Mouse (Mus musculus): ENCODE data around the gene Rab15. TPM values are rescaled to one million over a fixed set of nuclear protein-coding genes. Genes with fewer than 3 reads are reported as not detected.

The Rab15 gene
- polyA plus RNA-seq, 1 experiment, result 0.13 TPM

DNA sequence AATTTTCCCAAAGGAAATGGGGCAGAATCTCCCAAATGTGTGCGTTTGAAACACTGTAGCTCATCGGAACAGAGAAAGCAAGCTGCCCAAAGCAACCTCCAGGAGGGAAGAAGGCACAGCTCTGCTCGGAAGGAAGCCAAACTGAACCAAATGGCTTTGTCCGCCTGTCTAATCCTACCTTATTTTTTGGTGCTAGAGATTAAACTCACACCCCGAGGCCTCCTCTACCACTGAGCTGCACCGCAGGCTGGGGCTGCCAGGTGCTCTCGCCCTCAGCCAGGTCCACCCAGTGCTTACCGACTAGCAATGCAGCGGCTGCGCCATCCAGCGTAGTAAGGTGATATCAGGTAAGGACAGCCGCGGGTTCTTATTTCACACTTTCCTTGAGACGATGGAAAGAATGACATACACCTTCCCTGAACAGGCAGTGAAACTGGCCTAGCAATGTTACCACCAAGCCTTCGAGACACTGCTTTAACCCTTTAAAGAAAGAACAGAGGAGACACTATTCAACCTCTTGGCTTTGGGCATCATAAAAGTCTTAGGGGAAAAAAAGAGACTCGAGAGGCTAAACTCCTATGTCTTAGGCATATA is 71.7 kb downstream of the Rab15 start:
- H3K36me3 ChIP-seq (ENCODE audit: control insufficient read depth, insufficient read depth), result no peaks in the 10 kb centered on the region
- H3K4me2 ChIP-seq (ENCODE audit: low read depth), result no peak overlapping the region
- no peaks in the 10 kb centered on the region for H3K79me2 ChIP-seq (ENCODE audit: control insufficient read depth, insufficient read depth)
- no peak overlapping the region for H3K4me3 ChIP-seq
- H3K27me3 ChIP-seq (ENCODE audit: control insufficient read depth, insufficient read depth, insufficient read length), result no peaks in the 10 kb centered on the region
- TF ChIP-seq TCF3 (IDR thresholded peaks at IDR 0.05; ENCODE audit: insufficient read length, low read depth), result no peak
- TF ChIP-seq MAX (IDR thresholded peaks at IDR 0.05; ENCODE audit: low read depth), result no peak
- TF ChIP-seq USF1 (IDR thresholded peaks at IDR 0.05; ENCODE audit: low read depth), result no peak
- TF ChIP-seq MYOG (IDR thresholded peaks at IDR 0.05; ENCODE audit: control insufficient read depth in 1 of 3, insufficient read depth in 1 of 3, insufficient read length in 2 of 3, low read depth in 2 of 3), result no peak
- no peak for TF ChIP-seq TCF12 (IDR thresholded peaks at IDR 0.05; ENCODE audit: insufficient read depth, poor library complexity, severe bottlenecking)
- TF ChIP-seq REST (IDR thresholded peaks at IDR 0.05; ENCODE audit: insufficient read depth, insufficient read length), result no peak
- no peak for TF ChIP-seq POLR2A (IDR thresholded peaks at IDR 0.05; ENCODE audit: insufficient read length, low read depth)
- no peak for TF ChIP-seq E2F4 (IDR thresholded peaks at IDR 0.05; ENCODE audit: insufficient read depth)
- no peak for TF ChIP-seq MYOD1 (IDR thresholded peaks at IDR 0.05; ENCODE audit: control insufficient read depth in 1 of 3, insufficient read length in 2 of 3, low read depth in 2 of 3)
- no peak for TF ChIP-seq SRF (IDR thresholded peaks at IDR 0.05; ENCODE audit: control insufficient read depth, insufficient read length, low read depth)
- TF ChIP-seq CEBPB (IDR thresholded peaks at IDR 0.05; ENCODE audit: insufficient read depth, poor library complexity, severe bottlenecking), result no peak
- TF ChIP-seq POLR2AphosphoS2 (IDR thresholded peaks at IDR 0.05; ENCODE audit: insufficient read length, low read depth), result no peak
- H3ac ChIP-seq (ENCODE audit: control insufficient read depth, insufficient read length), result no peak overlapping the region

Other genes with a start within 250 kb of the Rab15 start
- 0.42 TPM for gene Sptb, start 112.4 kb downstream of the Rab15 start, polyA plus RNA-seq (2012; fragmentation: generic; extraction: Trizol)
- 73.6 TPM for gene Churc1, start 57.4 kb downstream of the Rab15 start, polyA plus RNA-seq (2012; fragmentation: generic; extraction: Trizol)
- 23.8 TPM for gene Fntb, start 57.3 kb downstream of the Rab15 start, polyA plus RNA-seq (2012; fragmentation: generic; extraction: Trizol)
- gene Gpx2, start 27.4 kb downstream of the Rab15 start, polyA plus RNA-seq (2012; fragmentation: generic; extraction: Trizol), result not detected
- 33.6 TPM for gene Max, start 139.3 kb upstream of the Rab15 start, polyA plus RNA-seq (2012; fragmentation: generic; extraction: Trizol)

Data from myocyte (in vitro differentiated cells).